Mouse (Mus musculus): Measurements from ENCODE around the gene Olfr935.

Gene Olfr935

DNA sequence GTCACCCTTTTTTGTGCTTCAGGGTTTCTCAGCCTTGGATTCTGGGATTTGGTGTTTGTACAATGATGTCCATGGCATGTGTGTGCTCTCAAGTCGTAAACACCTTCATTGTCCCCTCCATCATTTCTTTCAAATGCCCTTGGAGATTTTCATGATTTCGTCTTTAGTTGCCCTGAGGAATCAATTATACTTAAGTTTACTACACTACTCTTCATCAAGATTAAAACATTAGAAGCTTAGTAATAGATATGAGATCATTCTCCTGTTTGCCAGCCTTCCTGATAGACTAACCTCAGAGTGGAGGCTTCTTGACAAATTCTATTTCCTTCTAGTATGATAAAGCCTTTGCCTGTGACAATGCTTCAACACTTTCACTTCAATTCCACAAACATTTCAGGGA, at the start of gene Olfr935:
Gene Olfr935 (minus strand): TSS at position 101 of the 400 bp plus-strand sequence.
- DNase-seq (ENCODE audit: low read depth, low spot score) = no peak

DNA sequence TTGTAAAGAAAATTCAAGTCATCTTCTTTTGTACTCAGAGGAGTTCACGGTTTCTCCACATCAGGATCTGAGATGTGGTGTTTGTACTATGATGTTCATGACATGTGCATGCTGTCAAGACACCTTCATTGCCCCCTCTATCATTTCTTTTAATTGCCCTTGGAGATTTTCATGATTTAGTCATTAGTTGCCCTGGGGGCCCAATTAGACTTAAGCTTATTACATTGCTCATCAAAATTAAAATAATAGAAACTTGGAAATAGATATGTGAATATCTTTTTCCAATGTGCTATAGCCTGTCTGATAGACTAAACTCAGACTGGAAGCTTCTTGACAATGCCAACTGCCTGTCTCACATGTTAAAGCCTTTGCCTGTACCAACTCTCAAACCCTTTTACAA, 23.8 kb upstream of the Olfr935 start, which contains the start of gene Olfr146:
Gene Olfr146 (minus strand): TSS at position 101 of the 400 bp plus-strand sequence.
- DNase-seq (ENCODE audit: low read depth, low spot score) = no peak

DNA sequence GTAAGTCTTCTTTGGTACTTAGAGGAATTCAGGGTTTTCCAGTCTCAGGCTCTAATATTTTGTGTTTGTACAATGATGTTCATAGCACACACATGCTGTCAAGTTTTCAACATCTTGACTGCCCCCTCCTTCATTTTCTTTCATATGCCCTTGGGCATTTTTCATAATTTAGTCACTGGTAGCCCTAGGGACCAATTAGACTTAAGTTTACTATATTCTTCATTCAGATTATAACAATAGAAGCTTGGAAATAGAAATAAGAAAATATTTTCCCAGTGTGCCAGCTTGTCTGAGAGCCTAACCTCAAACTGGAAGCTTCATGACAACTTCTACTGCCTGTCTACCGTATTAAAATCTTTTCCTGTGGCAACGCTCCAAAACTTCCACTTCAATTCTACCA, 11.3 kb downstream of the Olfr935 start, which contains the start of gene Olfr934:
Gene Olfr934 (minus strand): TSS at position 101 of the 400 bp plus-strand sequence.
- no peak for DNase-seq (ENCODE audit: low read depth, low spot score)

DNA sequence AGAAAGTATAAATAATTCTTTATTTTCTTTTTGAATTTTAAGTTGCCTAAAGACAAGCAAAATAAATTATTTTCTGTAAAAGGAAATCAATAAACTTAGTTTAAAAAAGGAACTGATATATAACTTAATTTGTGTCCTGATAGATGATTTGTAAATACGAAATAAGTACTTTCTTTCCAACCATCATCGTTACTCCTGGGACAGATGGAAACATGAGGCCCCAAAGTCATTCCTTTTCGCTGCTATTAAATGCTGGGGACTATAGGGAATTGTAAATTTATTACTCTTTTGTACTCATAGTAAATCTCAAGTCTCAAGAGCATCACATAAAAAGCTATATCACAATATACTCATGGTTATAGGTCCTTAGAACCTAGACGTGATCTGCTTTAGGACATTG, 27.5 kb downstream of the Olfr935 start, which contains the start of gene Olfr933:
Gene Olfr933 (plus strand): TSS at position 301 of the 400 bp plus-strand sequence.
- DNase-seq (ENCODE audit: low read depth, low spot score) = no peak

DNA sequence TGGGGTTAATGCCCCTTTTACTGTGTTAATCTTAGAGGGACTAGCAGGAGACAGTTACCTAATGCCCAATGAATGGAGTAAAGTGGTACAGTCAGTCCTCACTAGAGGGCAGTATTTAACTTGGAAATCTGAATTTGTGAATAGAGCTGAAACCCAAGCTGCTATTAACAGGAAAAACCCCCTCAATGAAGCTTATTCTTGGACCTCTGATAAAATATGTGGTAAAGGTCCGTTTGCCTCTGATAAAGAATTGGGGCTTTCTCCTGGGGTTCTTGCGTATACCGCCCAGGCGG, 45.4 kb downstream of the Olfr935 start:
- DNase-seq (ENCODE audit: low read depth, low spot score) = peak; percentile 2

DNA sequence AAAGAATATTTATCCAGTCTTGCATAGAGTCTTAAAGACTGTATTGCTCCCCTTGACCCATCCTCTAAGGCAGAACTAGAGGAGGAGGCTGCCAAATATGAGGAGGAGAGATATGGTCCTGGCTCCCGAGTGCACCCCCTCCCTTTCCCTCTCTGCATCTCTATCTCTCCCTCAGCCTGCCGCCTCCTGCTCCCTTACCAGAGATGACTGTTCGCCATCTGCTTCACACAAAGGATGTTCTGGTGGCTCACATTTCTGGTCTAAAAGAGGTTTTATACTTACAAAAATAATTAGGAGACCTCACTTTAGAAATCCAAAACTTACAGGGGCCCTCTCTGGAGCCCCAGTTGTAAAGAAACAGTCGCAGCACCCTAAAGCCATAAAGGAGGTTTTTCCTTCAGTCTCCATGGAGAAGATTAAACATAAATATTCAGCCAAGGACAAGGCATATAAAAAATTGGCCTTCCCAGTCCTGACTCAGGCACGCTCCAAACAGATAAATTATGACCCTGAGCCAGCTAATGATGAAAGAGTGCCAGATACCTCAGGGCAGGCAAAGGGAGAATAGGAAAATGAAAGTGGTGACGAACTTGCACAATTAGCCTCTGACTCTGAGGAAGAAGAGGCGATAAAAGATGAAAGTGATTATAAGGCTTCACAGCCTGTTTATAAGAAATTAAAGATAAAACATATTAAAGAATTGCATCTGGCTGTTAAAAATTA, 45.9 kb downstream of the Olfr935 start:
- peak; percentile 23 for DNase-seq (ENCODE audit: low read depth, low spot score)
